Mouse (Mus musculus) urinary bladder, adult 18-20 months (tissue): ENCODE results near the gene Pde10a.

Experiments
- DNase-seq, 2 experiments: peaks; one replicate each; pipeline ENCODE4 v3.0.0; 2022; ENCODE audit warnings: low spot score in 2 of 2, mixed read lengths in 2 of 2

Gene Pde10a

GRCm38 (mm10) chr17:9033511-9033910, 508.3 kb downstream of the Pde10a start:
- no peak for DNase-seq

GRCm38 (mm10) chr17:9035561-9036348, 510.6 kb downstream of the Pde10a start:
- no peak for DNase-seq
